Mouse (Mus musculus) cerebellum, adult (tissue): Measurements from ENCODE around the gene Taok3.
A peak's percentile ranks its signal among the peaks of the same experiment; 100 is the strongest.
"Not testable (repeated sequence)": the region's sequence is repeated elsewhere in the genome, so short reads cannot be mapped to it uniquely, and the experiment has no call there.

Experiments used
- ATAC-seq: cut with Nextera tagmentation; 2 replicates; pipeline ENCODE4 v1.9.2; 2017; ENCODE audit warnings: mild to moderate bottlenecking, moderate library complexity, mixed read lengths; ENCODE audit not compliant: insufficient number of reproducible peaks, low FRiP score, low TSS enrichment

Gene Taok3

DNA sequence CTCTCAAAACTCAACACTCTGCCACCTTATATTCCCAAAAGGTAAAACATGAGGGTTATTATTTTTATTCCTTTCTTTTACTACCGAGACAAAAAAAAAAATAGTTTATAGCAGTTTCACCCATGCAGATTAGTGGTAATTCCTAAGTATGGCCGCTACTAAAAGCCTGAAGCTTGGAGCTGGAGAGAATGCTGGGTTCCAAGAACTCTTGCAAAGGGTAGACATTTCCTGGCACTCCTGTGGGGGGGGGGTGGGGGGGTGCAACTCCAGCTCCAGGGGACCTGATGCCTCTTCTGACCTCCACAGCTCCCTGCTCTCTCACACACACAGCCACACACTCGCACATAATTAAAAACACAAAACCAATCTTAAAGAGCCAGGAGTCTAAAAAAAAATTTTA, 166.4 kb downstream of the Taok3 start:
- ATAC-seq: no peak

DNA sequence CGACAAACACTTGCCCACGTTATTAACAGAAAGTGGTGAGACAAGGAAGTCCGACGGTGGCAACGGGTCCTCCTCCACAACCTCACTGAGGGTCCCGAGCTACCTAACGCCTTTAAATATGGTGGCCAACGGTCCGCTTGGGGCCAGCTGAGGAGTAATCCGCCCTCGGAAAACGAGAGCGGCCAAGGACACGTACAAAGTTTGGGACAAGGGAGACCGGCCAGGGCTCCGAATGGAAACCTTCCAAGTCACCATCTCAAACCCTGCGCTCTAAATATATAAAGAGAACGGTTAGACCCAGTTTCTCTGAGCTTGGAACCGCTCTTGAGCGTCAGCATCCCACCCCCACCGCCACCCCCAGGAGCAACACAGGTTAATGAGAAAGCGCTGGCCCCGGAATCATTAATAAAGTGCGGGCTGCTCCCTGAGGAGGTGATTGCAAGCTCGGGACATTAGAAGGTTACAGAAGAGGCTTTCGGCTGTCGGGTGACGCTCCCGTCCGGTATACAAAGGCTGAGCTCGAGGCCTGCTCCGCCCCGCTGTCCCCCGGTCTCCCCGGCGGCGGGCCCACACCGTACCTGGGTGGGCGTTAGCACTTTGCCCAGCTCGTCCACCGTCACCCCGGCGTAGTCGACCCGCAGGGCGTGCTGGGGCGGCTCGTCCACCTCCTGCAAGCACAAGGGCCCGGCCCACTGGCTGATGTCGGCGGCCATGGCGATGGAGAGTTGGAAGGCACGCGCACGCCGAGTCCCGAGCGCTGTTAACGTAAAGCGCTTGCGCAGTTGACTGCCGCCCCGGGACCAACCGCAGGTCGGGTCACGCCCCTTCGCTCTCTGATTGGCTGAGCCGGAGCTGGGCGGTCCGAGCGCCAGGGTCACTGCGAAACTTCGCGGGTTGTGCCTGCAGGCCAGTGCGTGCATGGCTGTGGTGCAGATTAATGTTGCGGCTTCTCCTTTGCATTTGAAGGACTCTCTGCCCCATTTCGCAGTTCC, 167.2 kb downstream of the Taok3 start, which contains the start of gene Pebp1:
Gene Pebp1 (minus strand): TSS at position 795 of the 992 bp plus-strand sequence.
- peak; percentile 94 for ATAC-seq

DNA sequence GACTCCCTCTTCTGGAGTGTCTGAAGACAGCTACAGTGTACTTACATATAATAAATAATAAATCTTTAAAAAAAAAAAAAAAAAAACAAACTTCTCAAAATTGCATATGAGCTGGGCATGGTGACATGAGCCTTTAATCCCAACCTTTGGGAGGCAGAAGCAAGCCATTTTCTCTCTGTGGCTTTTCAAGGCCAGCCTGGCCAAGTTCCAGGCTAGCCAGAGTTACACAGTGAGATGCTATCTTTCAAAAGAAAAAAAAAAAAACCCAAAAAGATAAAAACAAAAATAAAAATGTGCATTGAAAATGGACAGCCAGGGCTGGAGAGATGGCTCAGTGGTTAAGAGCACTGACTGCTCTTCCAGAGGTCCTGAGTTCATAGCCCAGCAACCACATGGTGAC, 169.7 kb downstream of the Taok3 start:
- no peak for ATAC-seq

DNA sequence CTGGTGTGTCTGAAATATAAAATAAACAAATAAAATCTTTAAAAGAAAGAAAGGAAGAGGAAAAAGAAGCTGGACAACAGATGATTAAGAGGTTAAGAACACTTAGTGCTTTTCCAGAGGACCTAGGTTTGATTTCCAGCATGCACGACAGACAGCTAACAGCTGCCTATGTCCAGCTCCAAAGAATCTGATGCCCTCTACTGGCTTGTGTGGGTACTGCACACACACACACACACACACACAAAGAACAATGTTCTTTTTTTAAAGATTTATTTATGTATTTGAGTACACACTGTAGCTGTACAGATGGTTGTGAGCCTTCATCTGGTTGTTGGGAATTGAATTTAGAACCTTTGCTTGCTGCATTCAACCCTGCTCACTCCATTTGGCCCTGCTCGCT, 170.2 kb downstream of the Taok3 start:
- no peak for ATAC-seq

DNA sequence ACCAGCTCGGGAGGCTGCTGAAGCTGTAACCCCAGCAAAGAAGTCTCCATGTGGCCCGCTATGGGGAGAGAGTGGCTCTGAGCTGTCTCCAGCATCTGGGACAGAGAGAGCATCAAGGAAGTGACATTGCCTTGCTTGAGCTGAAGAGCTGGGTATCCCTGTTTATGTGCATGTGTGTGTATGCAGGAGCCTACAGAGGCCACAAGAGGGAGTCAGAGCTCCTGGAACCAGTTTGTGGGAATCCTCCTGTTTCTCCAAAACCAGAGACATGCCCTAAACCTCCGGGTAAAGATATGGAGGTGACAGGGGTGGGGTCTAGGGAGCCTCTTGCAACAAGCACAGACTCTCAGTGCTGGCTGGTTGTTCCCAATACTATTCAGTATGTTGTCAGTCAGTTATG, 171.4 kb downstream of the Taok3 start:
- no peak for ATAC-seq

DNA sequence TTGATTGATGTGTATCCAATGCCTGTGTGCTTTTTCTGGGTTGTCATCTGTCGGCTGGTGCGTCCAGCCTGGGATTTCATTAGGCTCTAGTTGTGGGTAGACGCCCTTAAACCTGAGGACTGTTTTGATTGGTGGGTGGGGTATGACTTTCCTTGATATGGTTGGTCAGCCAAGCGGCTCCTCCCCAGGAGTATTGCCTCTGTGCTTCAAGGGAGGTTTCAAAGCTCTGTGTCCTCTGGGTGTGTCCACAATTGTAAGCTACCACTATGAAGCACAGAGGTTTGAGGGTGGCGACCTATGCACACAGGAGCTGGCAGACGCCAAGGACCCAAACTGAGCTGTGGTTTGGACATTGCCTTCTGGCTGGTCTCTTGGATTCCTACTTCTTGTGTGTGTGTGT, 172.6 kb downstream of the Taok3 start:
- ATAC-seq: no peak

DNA sequence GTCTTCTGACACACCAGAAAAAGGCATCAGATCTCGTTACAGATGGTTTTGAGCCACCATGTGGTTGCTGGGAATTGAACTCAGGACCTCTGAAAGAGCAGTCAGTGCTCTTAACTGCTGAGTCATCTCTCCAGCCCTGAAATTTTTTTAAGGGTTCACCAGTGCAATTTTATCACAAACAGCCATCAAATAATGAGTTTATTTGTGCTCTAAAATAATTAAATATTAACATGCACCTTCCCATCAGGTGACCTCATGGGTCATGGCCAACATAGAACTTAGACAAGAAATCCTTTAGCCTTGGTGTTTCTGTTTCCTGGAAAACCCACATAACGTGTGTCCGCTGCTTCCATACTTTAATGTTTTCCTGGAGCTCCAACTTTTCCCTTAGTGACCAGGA, 173.8 kb downstream of the Taok3 start:
- ATAC-seq: not testable (repeated sequence)

DNA sequence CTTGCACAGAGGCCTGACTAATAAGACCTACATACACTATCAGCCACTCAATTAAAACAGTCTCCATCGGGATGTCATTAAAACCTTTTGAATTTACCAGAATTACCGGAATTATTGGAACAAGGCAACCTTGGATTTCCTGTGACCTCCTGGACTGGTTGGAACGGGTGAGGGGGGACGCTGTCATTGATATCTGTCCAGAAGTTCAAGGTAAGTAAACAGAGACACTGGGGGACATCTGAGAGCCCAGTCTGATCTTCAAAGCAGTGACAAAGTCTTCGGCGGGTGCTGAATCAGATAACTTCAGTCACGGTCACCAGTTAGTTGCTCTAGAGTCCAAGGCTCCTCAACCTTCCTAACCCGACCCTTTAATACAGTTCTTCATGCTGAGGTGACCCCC, 175.1 kb downstream of the Taok3 start:
- ATAC-seq: no peak

DNA sequence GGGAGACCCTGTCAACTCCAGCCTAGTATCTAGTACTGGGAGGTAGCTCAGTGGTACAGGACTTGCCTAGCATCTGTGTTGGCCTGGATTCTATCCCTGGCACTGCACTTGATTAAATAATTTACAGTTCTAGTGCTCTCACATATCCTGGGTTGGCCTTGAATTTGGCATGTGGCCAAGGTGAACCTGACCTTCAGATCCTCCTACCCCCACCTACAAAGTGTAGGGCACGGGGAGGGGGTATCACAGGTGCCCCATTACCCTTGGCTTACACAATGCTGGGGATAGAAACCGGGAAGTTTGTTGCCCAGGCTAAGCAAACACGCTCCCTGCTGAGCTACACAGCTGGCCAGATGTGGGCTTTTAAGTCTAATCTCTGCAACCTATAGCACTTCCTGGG, 183.0 kb downstream of the Taok3 start:
- ATAC-seq: no peak

DNA sequence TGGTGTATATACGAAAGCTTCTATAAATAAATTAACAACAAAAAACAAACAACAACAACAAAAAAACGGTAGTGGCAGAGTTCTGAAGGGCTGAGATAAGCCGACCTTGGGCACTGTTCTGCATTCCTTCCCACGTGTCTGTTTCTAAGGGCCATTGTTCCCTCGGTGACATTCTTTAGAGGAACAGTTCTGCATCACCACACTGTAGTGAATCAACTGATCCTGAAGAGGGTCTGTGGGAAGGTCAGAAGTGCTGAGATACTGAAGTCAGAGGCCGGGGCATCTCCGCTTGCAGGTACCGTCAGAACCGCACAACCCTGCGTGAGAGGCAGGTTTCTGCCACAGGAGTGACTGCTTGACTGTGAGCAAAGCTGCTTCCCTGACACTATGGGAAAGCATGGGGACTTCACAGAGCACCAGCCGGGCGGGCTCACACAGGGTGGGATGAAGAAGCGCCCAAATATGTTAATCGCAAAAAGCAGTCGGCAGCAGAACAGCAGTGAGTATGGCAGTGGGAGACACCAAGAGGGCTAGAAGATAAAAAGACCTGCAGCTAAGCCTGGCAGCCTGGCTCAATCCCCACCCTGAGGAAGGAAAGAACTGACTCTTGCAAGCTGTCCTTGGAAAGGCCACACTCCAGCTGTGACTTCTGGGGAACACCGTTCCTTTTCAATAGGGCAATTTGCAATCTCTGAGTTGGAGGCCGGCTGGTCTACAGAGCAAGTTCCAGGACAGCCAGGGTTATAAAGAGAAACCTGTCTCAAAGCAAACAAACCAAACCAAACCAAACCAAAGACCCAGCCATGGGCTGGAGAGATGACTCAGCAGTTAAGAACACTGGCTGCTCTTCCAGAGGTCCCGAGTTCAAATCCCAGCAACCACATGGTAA, 184.0 kb downstream of the Taok3 start:
- ATAC-seq: no peak

DNA sequence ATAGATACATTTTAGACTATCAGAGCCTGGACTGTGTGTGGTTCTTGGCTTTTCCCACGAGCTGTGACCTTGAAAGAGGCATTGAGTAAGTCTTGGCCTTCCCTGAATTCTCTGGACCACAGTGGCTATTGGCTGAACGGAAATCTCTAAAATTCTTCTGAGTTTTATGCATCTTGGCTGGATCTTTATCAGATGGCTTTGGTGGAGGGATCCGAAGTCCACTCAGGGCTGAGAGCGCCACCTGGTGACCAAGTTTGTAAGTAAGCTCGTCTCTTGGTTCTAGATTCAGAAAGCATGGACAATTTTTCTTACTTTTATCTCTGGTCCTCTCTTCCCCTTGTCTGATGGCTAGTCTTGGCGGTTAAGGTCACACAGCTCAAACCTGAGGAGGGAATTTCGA, 185.0 kb downstream of the Taok3 start:
- peak; percentile 6; the same call in 1 of the 2 replicates for ATAC-seq

DNA sequence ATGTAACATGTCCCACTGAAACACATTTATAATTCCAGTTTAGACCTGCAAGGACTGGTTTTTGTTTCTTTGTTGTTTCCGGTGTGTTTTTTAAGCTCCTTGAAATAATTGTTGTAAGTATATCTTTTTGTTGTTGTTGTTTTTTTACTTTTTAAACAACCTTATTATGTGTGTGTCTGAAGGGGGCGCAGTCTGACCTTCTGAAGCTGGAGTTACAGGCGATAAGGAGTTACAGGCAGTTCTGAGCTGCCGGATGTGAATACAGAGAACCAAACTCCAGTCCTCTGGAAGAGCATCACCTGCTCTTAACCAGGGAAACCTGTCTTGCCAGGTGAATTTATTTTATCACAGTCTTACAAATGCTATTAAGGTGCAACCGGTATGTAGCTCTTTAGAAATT, 185.8 kb downstream of the Taok3 start:
- no peak for ATAC-seq

DNA sequence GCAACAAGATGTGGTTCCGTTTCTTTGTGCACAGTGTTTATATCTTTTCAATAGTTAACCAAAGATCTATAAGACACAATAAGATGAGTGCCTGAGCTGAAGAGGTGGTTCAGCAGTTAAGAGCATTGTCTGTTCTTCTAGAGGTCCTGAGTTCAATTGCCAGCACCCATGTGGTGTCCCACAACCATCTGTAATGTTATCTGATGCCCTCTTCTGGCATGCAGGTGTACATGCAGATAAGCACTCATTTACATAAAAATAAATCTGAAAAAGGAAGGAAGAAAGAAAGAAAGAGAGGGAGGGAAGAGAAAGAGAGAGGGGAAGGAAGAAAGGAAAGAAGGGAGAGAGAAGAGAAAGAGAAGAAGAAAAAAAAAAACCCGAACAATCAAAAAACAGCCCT, 186.9 kb downstream of the Taok3 start:
- no peak for ATAC-seq

DNA sequence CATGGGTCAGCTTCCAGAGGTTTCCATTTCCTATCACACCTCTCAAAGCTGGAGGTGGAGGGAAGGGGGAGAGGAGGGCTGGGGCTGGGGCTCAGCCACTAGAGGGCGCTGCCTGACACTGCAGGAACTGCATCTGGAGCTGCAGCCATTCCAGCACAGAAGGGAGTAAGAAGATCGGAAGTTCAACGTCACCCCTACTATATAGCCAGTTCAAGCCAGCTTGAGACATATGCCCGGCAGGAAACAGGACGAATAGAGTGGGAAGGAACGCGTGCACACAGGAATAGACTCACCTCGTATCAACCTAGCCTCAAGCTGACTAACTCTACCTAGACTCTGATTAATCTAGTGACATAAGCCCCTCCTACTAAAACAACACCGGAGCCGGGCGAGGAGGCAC, 187.8 kb downstream of the Taok3 start:
- ATAC-seq: no peak; the same call in 1 of the 2 replicates

DNA sequence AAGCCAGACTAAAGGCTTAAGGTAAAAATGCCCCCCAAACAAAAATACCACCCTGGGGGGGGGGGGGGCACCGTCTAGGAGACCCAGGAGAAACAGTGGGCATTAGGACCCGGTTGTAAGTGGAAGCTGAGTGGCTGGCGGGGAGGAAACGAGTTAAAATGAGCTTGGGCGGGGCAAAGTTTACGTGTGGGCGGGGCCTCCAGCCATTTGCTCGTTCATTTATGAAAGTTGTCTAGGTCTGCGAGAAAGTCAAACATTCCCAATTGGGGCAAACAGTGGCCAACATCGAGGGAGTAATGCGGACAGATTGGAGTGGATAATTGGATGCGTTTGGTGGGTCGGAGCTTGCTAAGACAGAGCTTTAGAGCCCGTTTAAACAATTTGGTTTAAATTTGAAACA, 193.5 kb downstream of the Taok3 start:
- no peak for ATAC-seq

DNA sequence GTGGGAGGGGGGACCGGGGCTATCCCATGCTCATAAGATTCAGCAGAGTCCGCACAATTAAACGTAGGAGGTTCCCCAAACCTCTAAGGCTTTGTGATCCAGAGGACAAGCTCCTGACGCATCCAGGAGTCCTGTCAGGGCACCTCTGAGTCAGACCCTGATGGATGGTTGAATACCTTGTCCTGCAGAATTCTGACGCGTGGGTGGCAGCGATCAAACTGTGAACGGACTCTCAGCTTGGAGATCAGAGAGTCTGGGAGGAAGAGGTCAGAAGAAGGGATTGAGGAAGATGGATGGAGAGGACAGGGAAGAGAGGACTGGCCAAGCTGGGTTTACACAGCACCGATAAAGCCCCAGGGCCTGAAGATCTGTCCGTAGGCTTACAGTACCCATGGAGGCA, 194.0 kb downstream of the Taok3 start:
- ATAC-seq: no peak

DNA sequence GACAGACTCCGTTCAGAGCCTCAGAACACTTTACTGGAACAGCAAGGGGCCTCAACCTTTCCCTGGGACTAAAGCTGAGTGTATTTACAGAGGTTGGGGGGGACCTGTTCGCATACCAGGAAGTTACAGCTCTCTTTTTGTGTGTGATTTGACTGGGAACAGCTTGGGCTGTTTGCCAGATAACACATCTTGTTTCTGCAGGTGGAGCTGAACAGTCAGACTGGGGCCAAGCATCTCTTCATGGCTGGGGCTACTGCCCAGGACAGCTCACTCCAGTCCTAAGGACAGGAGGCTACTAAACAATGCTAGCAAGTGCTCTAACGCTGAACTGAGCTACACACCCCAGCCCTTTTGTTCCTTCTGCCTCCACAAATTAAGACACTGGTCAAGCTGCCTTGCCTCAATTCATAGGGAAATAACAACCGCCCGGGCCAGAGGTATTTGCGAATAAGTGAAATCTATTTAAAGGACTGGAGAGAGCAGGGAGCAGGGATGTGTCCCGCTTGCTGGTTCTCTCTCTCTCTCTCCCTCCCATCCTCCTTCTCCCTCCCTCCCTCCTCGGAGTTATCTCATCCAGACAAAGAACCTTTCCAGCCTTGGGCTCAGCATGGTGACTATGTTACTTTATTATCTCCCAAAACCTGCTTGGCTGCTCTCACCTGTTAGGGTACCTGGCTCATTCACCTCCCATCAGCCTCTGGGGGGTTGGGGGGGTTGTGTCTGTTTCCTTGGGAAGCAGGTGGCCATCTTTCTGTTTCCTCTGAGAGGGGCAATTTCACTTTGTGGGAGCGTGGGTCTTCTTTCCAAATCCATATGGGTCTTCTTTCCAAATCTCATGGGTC, 194.9 kb downstream of the Taok3 start:
- ATAC-seq: no peak

DNA sequence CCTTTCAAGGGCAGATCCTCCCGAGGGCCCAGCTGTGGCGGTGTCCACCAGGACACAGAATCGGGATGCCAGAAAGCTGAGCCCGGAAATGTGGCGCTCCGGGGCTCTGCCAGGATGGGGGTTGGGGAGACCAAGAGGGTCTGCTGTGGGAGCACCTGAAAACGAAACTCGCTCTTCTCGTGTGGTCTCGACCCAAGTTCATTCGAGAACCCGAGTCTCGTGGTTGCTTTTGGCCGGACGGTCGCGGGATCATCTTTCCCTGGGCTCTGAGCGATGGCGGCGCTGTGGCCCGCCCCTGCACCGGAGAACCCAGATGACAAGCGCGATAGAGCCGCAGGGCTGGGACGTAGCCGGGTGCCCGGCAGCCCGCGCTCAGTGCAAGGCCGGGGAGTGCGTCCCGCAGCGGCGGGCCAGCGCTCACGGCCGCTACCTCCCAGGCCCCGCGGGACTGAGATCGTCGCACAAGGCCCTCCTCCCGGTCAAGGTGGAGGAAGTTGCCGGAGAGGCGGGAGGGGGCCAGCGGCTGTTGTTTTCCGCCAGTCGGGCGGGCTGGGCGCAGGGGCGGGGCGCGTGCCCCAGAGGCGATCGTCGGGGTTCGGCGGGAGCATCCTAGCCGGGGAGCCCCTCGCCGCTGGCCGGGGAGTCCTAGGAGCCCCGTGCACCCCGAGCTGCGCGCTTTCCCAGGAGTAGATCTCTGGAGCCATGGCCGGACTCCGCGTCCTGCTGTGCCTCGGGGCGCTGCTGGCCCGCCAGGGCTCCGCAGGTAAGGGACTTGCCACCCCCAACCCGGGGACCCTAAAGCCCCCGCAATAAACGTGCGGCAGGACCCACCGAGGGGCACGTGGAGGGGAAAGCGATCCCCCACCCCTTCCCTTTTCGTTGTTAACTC, 199.1 kb downstream of the Taok3 start, which contains the start of gene Vsig10:
Gene Vsig10 (plus strand): TSS at position 343 of the 889 bp plus-strand sequence.
- ATAC-seq: peak; percentile 67; the same call in 1 of the 2 replicates

DNA sequence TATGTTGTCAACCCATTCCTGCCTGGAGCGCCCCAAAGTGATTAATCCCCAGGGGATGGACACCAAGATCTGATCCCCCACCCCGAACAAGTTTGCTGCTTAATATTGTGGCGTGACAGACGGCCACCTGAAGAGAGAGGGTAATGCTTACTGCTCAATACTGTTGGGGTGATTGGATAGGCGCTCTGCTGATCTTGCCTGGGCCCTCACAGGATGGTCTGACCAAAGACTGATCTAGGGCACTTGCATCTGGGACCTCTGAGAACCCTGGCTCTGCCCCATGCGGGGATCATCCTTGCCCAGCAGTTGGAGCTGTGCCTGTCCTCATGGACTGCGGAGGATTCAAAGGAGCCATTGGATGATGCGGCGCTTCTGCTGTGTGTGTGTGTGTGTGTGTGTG, 203.8 kb downstream of the Taok3 start:
- ATAC-seq: no peak
